Mouse (Mus musculus): Measurements from ENCODE around the gene Tmem37. TPM values are rescaled to one million over a fixed set of nuclear protein-coding genes. Genes with fewer than 3 reads are reported as not detected.
"Not testable (repeated sequence)": the region's sequence is repeated elsewhere in the genome, so short reads cannot be mapped to it uniquely, and the experiment has no call there.

The Tmem37 gene
- polyA plus RNA-seq, 1 experiment from 2014 or later, result 59.6 TPM

GRCm38 (mm10) chr1:120093482-120094134 is 19.7 kb upstream of the Tmem37 start:
- POLR2A ChIA-PET; H3K27me3 ChIP-seq; DNase-seq (ENCODE audit: low read depth, low spot score): not testable (repeated sequence)
- CTCF ChIA-PET, result interaction anchor here (0.9 to 6.7 kb wide), 6 partner anchors 11 to 65 kb away, joined by 3 to 27 read pairs (median 5); no protein-coding TSS in a partner anchor
- TF ChIP-seq CTCF (IDR thresholded peaks at IDR 0.05), result peak; percentile 97
- peak; percentile 82 for ATAC-seq
- in situ Hi-C loops (cut with MboI; ENCODE audit: low pct_unique_long_range_greater_than_20kb), result loop anchor here (5.0 to 10.0 kb wide), 3 partner anchors 61 to 461 kb away; partner anchors contain the start of gene Tmem177

- no peak for TF ChIP-seq CTCF (IDR thresholded peaks at IDR 0.05)
- in situ Hi-C loops (cut with MboI; ENCODE audit: low pct_unique_long_range_greater_than_20kb), result loop anchor here (5.0 to 10.0 kb wide), 3 partner anchors 59 to 464 kb away; partner anchors contain the start of gene Tmem177
- ChIA-PET CTCF (interaction anchor here (6.7 kb wide), 1 partner anchor 58 kb away, joined by 27 read pairs; no protein-coding TSS in a partner anchor), POLR2A (no interaction called here)
- no peaks in the 10 kb centered on the region for H3K27me3 ChIP-seq
- DNase-seq (ENCODE audit: low read depth, low spot score), result no peak
- no peak for ATAC-seq
Observed at GRCm38 (mm10) chr1:120090880-120091570, 17.2 kb upstream of the Tmem37 start.

DNA sequence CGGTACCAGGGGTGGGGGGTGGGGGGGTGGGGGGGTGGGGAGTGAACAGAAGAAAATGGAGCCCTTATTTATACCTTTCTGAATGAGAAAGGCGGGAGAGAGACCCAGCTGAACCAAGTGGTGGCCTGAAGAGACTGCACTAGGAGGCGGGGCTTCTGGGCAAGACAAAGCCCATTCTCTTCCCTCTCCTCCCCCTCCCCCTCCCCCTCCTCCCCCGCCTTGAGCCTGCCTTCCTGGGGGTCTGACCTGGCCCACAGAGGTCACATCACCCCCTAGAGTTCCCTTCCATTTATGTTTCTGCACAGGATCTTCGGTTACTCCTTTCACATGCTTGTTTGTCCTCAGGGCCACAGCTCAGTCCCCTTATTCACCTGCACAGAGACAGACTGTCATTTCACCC is 15.3 kb upstream of the Tmem37 start:
- ChIA-PET CTCF (interaction anchor here (1.0 to 1.8 kb wide), 5 partner anchors 9 to 76 kb away, joined by 3 to 8 read pairs (median 4); no protein-coding TSS in a partner anchor), POLR2A (interaction anchor here (0.6 to 1.4 kb wide), 2 partner anchors 15 to 75 kb away, joined by 4 to 6 read pairs; no protein-coding TSS in a partner anchor)
- no peak for DNase-seq (ENCODE audit: low read depth, low spot score)
- H3K27me3 ChIP-seq, result no peaks in the 10 kb centered on the region
- ATAC-seq, result no peak
- TF ChIP-seq CTCF (IDR thresholded peaks at IDR 0.05), result no peak
- in situ Hi-C loops (cut with MboI; ENCODE audit: low pct_unique_long_range_greater_than_20kb), result no loop called here

GRCm38 (mm10) chr1:120086644-120087043 is 12.8 kb upstream of the Tmem37 start:
- no peak for DNase-seq (ENCODE audit: low read depth, low spot score)
- no peak for ATAC-seq
- POLR2A ChIA-PET, result no interaction called here
- in situ Hi-C loops (cut with MboI; ENCODE audit: low pct_unique_long_range_greater_than_20kb), result no loop called here
- CTCF ChIA-PET, result no interaction called here
- no peaks in the 10 kb centered on the region for H3K27me3 ChIP-seq
- TF ChIP-seq CTCF (IDR thresholded peaks at IDR 0.05), result no peak

DNA sequence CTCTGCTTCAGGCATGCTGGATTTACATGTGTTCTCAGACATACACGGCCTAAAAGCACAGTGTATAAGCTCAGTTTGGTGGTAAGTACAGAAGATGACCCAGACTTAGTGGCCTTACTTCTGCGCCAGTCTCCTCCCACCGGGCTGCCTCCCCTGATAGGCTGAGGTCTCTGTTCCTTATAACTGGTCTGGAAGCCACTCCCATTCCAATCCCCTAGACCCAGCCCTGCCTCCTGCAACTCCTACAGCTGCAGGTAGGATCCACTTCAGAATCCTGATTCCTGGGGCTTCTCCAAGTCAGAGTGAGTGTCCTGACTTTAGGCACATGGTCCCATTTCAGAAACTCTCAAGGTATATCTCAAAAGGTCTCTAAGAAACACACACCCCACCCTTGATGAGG is 11.8 kb upstream of the Tmem37 start:
- no peak for TF ChIP-seq CTCF (IDR thresholded peaks at IDR 0.05)
- no peaks in the 10 kb centered on the region for H3K27me3 ChIP-seq
- CTCF ChIA-PET, result interaction anchor here (1.0 kb wide), 1 partner anchor 52 kb away, joined by 3 read pairs; no protein-coding TSS in a partner anchor
- no peak for ATAC-seq
- POLR2A ChIA-PET, result no interaction called here
- no peak for DNase-seq (ENCODE audit: low read depth, low spot score)
- in situ Hi-C loops (cut with MboI; ENCODE audit: low pct_unique_long_range_greater_than_20kb), result no loop called here

GRCm38 (mm10) chr1:120083921-120084517 is 10.1 kb upstream of the Tmem37 start:
- no peaks in the 10 kb centered on the region for H3K27me3 ChIP-seq
- ATAC-seq (no peak), DNase-seq (ENCODE audit: low read depth, low spot score) (no peak)
- POLR2A ChIA-PET, result no interaction called here
- TF ChIP-seq CTCF (IDR thresholded peaks at IDR 0.05), result no peak
- CTCF ChIA-PET, result no interaction called here
- in situ Hi-C loops (cut with MboI; ENCODE audit: low pct_unique_long_range_greater_than_20kb), result no loop called here

DNA sequence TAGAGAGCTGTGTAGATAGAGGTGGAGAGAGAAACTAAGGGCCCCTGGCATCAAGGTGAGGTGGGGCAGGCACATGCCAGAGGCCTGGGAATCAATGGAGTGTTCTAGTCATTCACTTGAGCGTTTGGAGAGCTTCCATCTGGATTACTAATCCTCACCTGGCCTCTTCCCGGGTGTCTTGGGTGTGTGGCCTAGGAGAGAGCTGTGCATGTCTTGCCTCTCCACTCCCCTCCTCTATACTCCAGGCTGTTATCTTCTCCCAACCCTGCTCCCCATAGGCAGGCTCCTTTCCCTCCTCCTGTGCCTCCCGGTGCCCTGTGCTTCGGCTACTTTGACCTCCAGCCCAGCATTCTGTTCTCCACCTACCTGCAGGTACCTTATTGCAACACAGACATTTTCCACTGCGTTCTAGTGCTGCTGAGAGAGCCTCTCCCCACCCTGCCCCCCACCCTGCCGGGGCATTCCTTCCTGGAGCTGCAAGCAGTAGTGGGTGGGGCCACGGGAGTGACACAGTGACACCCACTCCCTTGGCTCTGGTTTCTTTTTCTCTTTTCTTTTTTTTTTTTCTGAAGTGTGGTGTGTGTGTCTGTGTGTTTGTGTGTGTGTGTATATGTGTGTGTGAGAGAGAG is 9.2 kb upstream of the Tmem37 start:
- POLR2A ChIA-PET, result interaction anchor here (0.5 kb wide), 1 partner anchor 43 kb away, joined by 3 read pairs; no protein-coding TSS in a partner anchor
- ATAC-seq (peak; percentile 68), DNase-seq (ENCODE audit: low read depth, low spot score) (no peak)
- CTCF ChIA-PET, result interaction anchor here (0.9 to 1.1 kb wide), 3 partner anchors 9 to 50 kb away, joined by 3 to 4 read pairs (median 3); no protein-coding TSS in a partner anchor
- in situ Hi-C loops (cut with MboI; ENCODE audit: low pct_unique_long_range_greater_than_20kb), result no loop called here
- H3K27me3 ChIP-seq, result no peaks in the 10 kb centered on the region
- TF ChIP-seq CTCF (IDR thresholded peaks at IDR 0.05), result no peak

DNA sequence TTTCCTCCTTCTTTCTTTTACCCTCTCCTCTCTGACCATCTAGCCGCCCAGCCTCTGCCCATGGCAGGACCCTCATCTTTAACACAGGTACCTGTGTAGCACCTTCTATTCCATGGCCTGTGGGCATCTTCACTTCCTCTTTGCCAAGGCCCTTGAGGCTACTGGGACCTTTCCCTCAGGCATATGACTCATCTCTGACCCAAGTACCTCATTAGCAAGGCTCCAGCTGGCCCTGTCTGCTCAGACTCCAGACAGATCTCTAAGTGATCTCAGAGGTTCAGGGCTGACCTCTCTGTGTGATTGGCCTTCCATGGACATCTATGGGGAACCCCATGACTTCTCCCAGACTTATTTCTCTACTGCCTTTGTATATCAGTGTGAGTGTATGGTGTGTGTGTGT is 6.8 kb upstream of the Tmem37 start:
- DNase-seq (ENCODE audit: low read depth, low spot score), result no peak
- TF ChIP-seq CTCF (IDR thresholded peaks at IDR 0.05), result no peak
- ATAC-seq, result peak; percentile 71
- ChIA-PET CTCF (no interaction called here), POLR2A (no interaction called here)
- in situ Hi-C loops (cut with MboI; ENCODE audit: low pct_unique_long_range_greater_than_20kb), result no loop called here
- no peaks in the 10 kb centered on the region for H3K27me3 ChIP-seq

- ChIA-PET CTCF (no interaction called here), POLR2A (no interaction called here)
- ATAC-seq (no peak), DNase-seq (ENCODE audit: low read depth, low spot score) (no peak)
- no peak for TF ChIP-seq CTCF (IDR thresholded peaks at IDR 0.05)
- H3K27me3 ChIP-seq, result no peaks in the 10 kb centered on the region
- in situ Hi-C loops (cut with MboI; ENCODE audit: low pct_unique_long_range_greater_than_20kb), result no loop called here
Observed at GRCm38 (mm10) chr1:120077746-120078410, 4.0 kb upstream of the Tmem37 start.

DNA sequence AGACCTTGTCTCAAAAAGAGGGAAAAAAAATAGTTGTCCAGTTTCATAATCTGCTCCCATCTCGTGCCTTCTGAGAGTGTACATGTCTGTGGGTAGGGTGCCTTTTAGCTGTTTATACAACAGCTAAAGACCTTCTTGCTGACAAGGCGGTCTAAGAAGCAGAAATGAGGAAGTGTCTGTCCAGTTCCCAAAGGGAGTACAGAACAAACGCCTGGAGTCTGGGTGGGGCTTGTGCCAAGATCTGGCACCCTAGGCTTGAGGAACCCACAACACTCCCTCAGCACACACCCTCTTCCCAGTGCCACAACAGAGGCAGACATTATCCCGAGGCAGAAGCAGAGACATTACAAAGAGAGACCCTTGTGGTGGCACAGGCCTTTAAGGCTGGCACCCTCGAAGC is 1.6 kb upstream of the Tmem37 start:
- in situ Hi-C loops (cut with MboI; ENCODE audit: low pct_unique_long_range_greater_than_20kb), result no loop called here
- ATAC-seq (no peak), DNase-seq (ENCODE audit: low read depth, low spot score) (no peak)
- CTCF ChIA-PET, result no interaction called here
- TF ChIP-seq CTCF (IDR thresholded peaks at IDR 0.05), result no peak
- H3K27me3 ChIP-seq, result no peaks in the 10 kb centered on the region
- POLR2A ChIA-PET, result interaction anchor here (1.3 kb wide), 1 partner anchor 15 kb away, joined by 4 read pairs; no protein-coding TSS in a partner anchor
